Mouse (Mus musculus): Measurements from ENCODE around the gene Slc25a25. TPM values are rescaled to one million over a fixed set of nuclear protein-coding genes. Genes with fewer than 3 reads are reported as not detected.

Slc25a25 gene
- total RNA-seq, 2 experiments from 2014 or later: 54.5 to 57.6 TPM

- TF ChIP-seq CTCF (conservative IDR thresholded peaks at IDR 0.05): no peak
- Histone ChIP-seq H3K27ac (0 out of 2 replicates have a peak overlapping the region, but pooled peaks have one; percentile 92), H3K4me3 (peak overlapping the region; percentile 3; the same call in 1 of the 2 replicates)
- DNase-seq (ENCODE audit: low spot score in 2 of 2): no peak
Observed at GRCm38 (mm10) chr2:32380001-32380500, 71.2 kb downstream of the Slc25a25 start.

- no peak overlapping the region for H3K4me3 ChIP-seq
Observed at GRCm38 (mm10) chr2:32376963-32377362, 74.3 kb downstream of the Slc25a25 start.

GRCm38 (mm10) chr2:32375317-32375940 lies 75.8 kb downstream of the Slc25a25 start:
- peak overlapping the region; percentile 51; the same call in 1 of the 2 replicates for H3K27ac ChIP-seq
- no peak overlapping the region for H3K4me3 ChIP-seq
- peak in 1 of 2 experiments; percentile 24 for DNase-seq (ENCODE audit: low spot score in 2 of 2)

More at GRCm38 (mm10) chr2:32376963-32377362, 74.3 kb downstream of the Slc25a25 start:
- H3K27ac ChIP-seq: no peak overlapping the region
- no peak for TF ChIP-seq CTCF (conservative IDR thresholded peaks at IDR 0.05)
- no peak for DNase-seq (ENCODE audit: low spot score in 2 of 2)

GRCm38 (mm10) chr2:32374191-32374590 lies 77.1 kb downstream of the Slc25a25 start:
- TF ChIP-seq CTCF (conservative IDR thresholded peaks at IDR 0.05): no peak
- DNase-seq (ENCODE audit: low spot score in 2 of 2): no peak
- Histone ChIP-seq H3K27ac (no peak overlapping the region), H3K4me3 (no peak overlapping the region)

More at GRCm38 (mm10) chr2:32375317-32375940, 75.8 kb downstream of the Slc25a25 start:
- no peak for TF ChIP-seq CTCF (conservative IDR thresholded peaks at IDR 0.05)

- H3K4me3 ChIP-seq: no peak overlapping the region
- no peak for DNase-seq (ENCODE audit: low spot score in 2 of 2)
- no peak for TF ChIP-seq CTCF (conservative IDR thresholded peaks at IDR 0.05)
- no peak overlapping the region for H3K27ac ChIP-seq
Observed at GRCm38 (mm10) chr2:32367315-32367714, 83.9 kb downstream of the Slc25a25 start.

Other genes with a start within 250 kb of the Slc25a25 start
- 10 to 100 TPM; 23.4 to 24.1 TPM for gene Pomt1, start 214.9 kb downstream of the Slc25a25 start, total RNA-seq (2021)
- gene Uck1, start 191.3 kb downstream of the Slc25a25 start, total RNA-seq (2021): 10 to 100 TPM; 55.3 to 57.8 TPM
- gene Golga2, start 164.1 kb downstream of the Slc25a25 start, total RNA-seq (2021): 10 to 100 TPM; 87.9 TPM
- gene Swi5, start 163.4 kb downstream of the Slc25a25 start, total RNA-seq (2021): 100 to 1,000 TPM; 212 to 222 TPM
- gene Ciz1, start 99.1 kb downstream of the Slc25a25 start, total RNA-seq (2021): 10 to 100 TPM; 75.3 to 92.7 TPM
- 1,000 to 10,000 TPM; 1,274 to 1,381 TPM for gene Dnm1, start 98.1 kb downstream of the Slc25a25 start, total RNA-seq (2021)
- 100 to 1,000 TPM; 160 to 170 TPM for gene 1110008P14Rik, start 69.5 kb downstream of the Slc25a25 start, total RNA-seq (2021)
- under 1 TPM in 1 of 2 experiments, not detected in 1; 0.69 TPM for gene Lcn2, start 63.2 kb downstream of the Slc25a25 start, total RNA-seq (2021)
- 10 to 100 TPM; 33.8 to 35.5 TPM for gene Ptges2, start 55.5 kb downstream of the Slc25a25 start, total RNA-seq (2021)
- 1 to 10 TPM; 4.3 to 4.5 TPM for gene Naif1, start 988 bp downstream of the Slc25a25 start, total RNA-seq (2021)
- gene Fam102a, start 83.9 kb upstream of the Slc25a25 start, total RNA-seq (2021): 10 to 100 TPM; 77.1 TPM
- gene Dpm2, start 119.4 kb upstream of the Slc25a25 start, total RNA-seq (2021): 10 to 100 TPM; 77.6 to 84.0 TPM
- gene Pip5kl1, start 123.4 kb upstream of the Slc25a25 start, total RNA-seq (2021): 1 to 10 TPM; 4.4 to 5.0 TPM
- gene 9430097D07Rik, start 124.2 kb upstream of the Slc25a25 start, total RNA-seq (2021): under 1 TPM in 1 of 2 experiments, not detected in 1; 0.71 TPM
- 10 to 100 TPM; 36.4 to 40.0 TPM for gene St6galnac4, start 135.7 kb upstream of the Slc25a25 start, total RNA-seq (2021)
- gene St6galnac6, start 148.3 kb upstream of the Slc25a25 start, total RNA-seq (2021): 100 to 1,000 TPM; 117 to 124 TPM
- gene Ak1, start 170.3 kb upstream of the Slc25a25 start, total RNA-seq (2021): 100 to 1,000 TPM; 120 to 123 TPM
- gene Eng, start 195.2 kb upstream of the Slc25a25 start, total RNA-seq (2021): 10 to 100 TPM; 16.4 to 19.7 TPM

All from layer of hippocampus, adult 2 months (tissue).